Mouse (Mus musculus) left cerebral cortex, postnatal 4 days (tissue): Measurements from ENCODE around the gene Cdc42. TPM values are rescaled to one million over a fixed set of nuclear protein-coding genes. Genes with fewer than 3 reads are reported as not detected.

Experiments
- DNase-seq: peaks from one replicate; pipeline ENCODE4 v3.0.0-alpha.2; 2022
- intact Hi-C: fragments of 180-260 bp; cut with DNase I; formaldehyde crosslinking; loops from one replicate; pipeline ENCODE4 v1.15.1; 2025
- total RNA-seq, 2 experiments: library from RNA; stranded (reverse); gene quantifications; 2 replicates each; pipeline ENCODE4 v1.2.3; 2021

Gene Cdc42
- total RNA-seq, 2 experiments from 2014 or later = 568 to 579 TPM

- intact Hi-C loops = no loop called here
- no peak for DNase-seq
Measured at GRCm38 (mm10) chr4:137371596-137372523, 14.3 kb upstream of the Cdc42 start.

GRCm38 (mm10) chr4:137369954-137370750, 12.6 kb upstream of the Cdc42 start:
- peak; percentile 31 for DNase-seq
- intact Hi-C loops = no loop called here

- intact Hi-C loops = no loop called here
- no peak for DNase-seq
Measured at GRCm38 (mm10) chr4:137368198-137368597, 10.7 kb upstream of the Cdc42 start.

GRCm38 (mm10) chr4:137367275-137368088, 10.0 kb upstream of the Cdc42 start:
- no peak for DNase-seq

GRCm38 (mm10) chr4:137366097-137366496, 8.6 kb upstream of the Cdc42 start:
- no peak for DNase-seq
- intact Hi-C loops = no loop called here

More at GRCm38 (mm10) chr4:137367275-137368088, 10.0 kb upstream of the Cdc42 start:
- intact Hi-C loops = no loop called here

GRCm38 (mm10) chr4:137365356-137366062, 8.0 kb upstream of the Cdc42 start:
- DNase-seq = no peak
- intact Hi-C loops = no loop called here

- no peak for DNase-seq
- intact Hi-C loops = no loop called here
Measured at GRCm38 (mm10) chr4:137364826-137365225, 7.3 kb upstream of the Cdc42 start.

GRCm38 (mm10) chr4:137360996-137361395, 3.5 kb upstream of the Cdc42 start:
- DNase-seq = no peak

GRCm38 (mm10) chr4:137358291-137359002, 927 bp upstream of the Cdc42 start:
- DNase-seq = no peak
- intact Hi-C loops = no loop called here

More at GRCm38 (mm10) chr4:137360996-137361395, 3.5 kb upstream of the Cdc42 start:
- intact Hi-C loops = no loop called here

- intact Hi-C loops = no loop called here
- DNase-seq = peak; percentile 61
Measured at GRCm38 (mm10) chr4:137356674-137357510, 628 bp downstream of the Cdc42 start.

GRCm38 (mm10) chr4:137350627-137351026, 6.9 kb downstream of the Cdc42 start:
- DNase-seq = no peak
- intact Hi-C loops = no loop called here

GRCm38 (mm10) chr4:137345790-137346189, 11.7 kb downstream of the Cdc42 start:
- no peak for DNase-seq
- intact Hi-C loops = no loop called here

GRCm38 (mm10) chr4:137345112-137345511, 12.4 kb downstream of the Cdc42 start:
- no peak for DNase-seq
- intact Hi-C loops = no loop called here

- intact Hi-C loops = no loop called here
- DNase-seq = no peak
Measured at GRCm38 (mm10) chr4:137342816-137343215, 14.7 kb downstream of the Cdc42 start.

- intact Hi-C loops = no loop called here
- DNase-seq = no peak
Measured at GRCm38 (mm10) chr4:137339415-137339814, 18.1 kb downstream of the Cdc42 start.

- DNase-seq = no peak
- intact Hi-C loops = no loop called here
Measured at GRCm38 (mm10) chr4:137336468-137336867, 21.1 kb downstream of the Cdc42 start.

GRCm38 (mm10) chr4:137332051-137332450, 25.5 kb downstream of the Cdc42 start:
- intact Hi-C loops = no loop called here
- DNase-seq = no peak

GRCm38 (mm10) chr4:137326494-137326893, 31.0 kb downstream of the Cdc42 start:
- intact Hi-C loops = no loop called here
- no peak for DNase-seq

GRCm38 (mm10) chr4:137324926-137325325, 32.6 kb downstream of the Cdc42 start:
- DNase-seq = no peak
- intact Hi-C loops = no loop called here
